Mouse (Mus musculus) layer of hippocampus, adult 18-20 months (tissue): ENCODE results near the gene Micall1. TPM values are rescaled to one million over a fixed set of nuclear protein-coding genes. Genes with fewer than 3 reads are reported as not detected.

Experiments
- DNase-seq, 2 experiments: peaks; one replicate each; pipeline ENCODE4 v3.0.0; 2022; ENCODE audit warnings: low spot score in 2 of 2
- total RNA-seq, 2 experiments: library from RNA; stranded (reverse); gene quantifications; 2 replicates each; pipeline ENCODE4 v1.2.3; 2021

The Micall1 gene
- total RNA-seq, 2 experiments from 2014 or later = 33.9 to 35.3 TPM

DNA sequence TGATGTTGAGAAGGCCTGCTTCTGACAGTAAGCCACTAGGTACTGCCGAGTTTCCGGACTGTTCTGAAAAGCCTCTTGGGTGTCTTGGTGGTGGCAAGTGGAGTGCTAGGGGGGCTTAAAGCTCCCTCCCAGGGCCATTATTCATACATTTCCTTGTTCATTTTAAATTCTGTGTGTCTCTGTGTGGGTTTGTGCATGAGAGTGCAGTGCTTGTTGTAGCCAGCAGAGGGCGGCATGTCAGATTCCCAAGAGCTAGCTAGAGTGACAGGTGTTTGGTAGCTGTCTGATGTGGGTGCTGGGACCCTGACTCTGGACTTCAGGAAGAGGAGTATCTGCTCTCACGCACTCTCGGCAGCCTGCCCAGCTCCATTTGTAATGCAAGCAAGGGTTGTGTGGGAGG, 19.5 kb downstream of the Micall1 start:
- DNase-seq = no peak

- no peak for DNase-seq
These were observed 20.6 kb downstream of the Micall1 start for GRCm38 (mm10) chr15:79129311-79129710.

DNA sequence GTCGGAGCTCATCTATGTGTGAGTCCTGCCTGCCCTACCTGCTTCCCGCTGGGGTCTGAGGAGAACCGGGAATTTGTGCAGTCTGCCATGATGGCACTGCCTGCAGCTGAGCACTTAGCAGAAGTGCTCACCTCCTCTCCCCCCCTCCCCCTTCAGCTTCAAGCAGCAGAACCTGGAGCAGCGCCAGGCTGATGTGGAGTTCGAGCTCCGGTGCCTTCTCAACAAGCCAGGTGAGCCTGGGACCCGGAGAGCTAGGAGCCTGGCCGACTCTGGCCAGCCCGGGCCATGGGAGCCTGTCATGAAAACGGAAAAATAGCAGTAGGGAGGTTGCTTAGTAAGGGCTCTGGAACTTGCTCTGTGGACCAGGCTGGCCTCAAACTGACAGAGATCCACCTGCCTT, 22.1 kb downstream of the Micall1 start:
- DNase-seq = no peak

DNA sequence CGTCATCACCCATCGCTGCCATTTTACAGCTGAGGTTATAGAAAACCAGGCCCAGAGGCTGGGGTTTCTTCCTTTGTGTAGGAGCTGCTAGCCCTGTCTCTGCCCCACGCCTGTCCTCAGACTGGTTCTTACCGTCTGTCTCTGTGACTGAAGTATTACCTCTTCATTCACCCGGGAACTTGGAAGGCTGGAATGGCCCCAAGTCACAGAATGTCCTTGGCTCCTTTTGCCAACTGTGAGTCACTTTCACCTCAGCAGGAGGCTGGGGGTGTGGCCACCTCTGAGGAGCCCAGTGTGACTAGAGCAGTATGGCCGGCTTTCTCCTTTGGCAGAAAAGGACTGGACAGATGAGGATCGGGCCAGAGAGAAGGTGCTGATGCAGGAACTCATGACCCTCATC, 22.7 kb downstream of the Micall1 start:
- peak in 1 of 2 experiments; percentile 44 for DNase-seq

GRCm38 (mm10) chr15:79133191-79133661, 24.5 kb downstream of the Micall1 start:
- no peak for DNase-seq

GRCm38 (mm10) chr15:79134496-79135270, 26.0 kb downstream of the Micall1 start:
- no peak for DNase-seq

- no peak for DNase-seq
These were observed 26.6 kb downstream of the Micall1 start for GRCm38 (mm10) chr15:79135332-79135731.

DNA sequence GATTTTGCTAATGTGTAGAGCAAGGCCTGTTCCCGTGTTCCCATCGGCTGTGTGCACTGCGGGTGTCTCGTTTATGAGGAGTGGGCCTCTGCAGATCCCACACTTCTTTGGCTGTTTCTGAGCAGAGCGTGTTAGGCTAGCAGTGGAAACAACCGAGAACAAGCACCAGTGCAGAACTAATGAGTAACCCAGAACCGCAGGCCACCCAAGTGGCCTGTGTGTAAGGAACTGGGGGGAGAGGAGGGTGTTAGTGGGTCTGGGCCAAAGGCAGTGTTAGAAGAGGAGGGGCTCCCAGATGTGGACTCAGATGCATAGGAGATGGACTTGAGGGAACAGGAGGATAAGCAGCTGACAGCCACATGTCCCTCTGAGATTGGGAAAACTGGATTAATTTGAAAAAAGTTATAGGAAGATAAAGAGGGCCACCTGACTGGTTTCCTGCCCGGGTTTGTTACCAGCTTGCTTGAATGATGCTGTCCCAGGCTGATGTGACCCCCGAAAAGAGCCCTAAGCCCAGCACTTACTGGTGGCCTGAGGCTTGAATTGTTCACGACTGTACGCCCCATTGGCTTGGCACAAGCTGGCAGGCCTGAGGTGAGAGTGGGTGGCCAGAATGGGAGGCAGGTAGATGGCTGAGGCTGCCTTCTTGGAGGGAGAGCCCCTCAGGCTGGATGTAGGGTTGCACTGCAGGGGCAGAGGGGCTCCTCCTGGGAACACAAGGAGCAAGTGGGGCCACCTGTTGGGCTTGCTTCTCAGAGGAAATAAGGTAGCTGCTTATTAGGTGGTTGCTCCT, 27.3 kb downstream of the Micall1 start:
- DNase-seq = no peak

GRCm38 (mm10) chr15:79139640-79140039, 30.9 kb downstream of the Micall1 start:
- DNase-seq = no peak

DNA sequence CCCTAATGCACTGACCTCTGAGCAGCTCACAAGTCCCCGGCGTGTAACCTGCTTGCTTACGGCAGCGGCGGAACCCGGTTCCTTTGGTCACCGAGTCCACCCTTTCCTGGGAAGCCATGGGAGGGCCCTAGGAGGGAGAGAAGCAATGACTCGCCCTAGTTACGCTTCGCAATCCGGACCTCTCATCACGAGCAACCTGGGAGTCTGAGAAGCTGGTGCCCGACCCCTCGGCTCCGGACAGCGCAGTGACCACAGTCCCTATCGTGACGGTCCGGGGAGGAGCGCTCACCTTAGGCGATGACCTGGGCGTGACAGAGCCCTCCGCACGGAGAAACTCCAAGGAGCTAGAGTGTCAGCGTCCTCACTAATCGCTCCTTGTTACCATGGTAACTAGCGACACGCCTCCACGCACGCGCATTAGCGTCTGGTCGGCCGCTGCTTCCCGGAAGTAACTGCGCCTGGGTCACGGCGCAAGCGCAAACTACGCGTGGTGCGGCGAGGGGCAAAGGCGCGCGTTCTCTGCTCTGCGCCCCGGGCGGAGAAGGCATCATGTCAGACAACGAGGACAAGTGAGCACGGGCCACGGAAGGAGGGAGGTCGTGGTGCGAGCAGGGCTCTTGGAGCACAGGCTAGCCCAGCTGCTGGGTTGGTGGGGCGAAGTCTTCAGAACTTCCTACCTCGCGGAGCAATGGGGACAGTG, 32.3 kb downstream of the Micall1 start, which contains the start of the genes Polr2f and 1700088E04Rik:
TSS of gene Polr2f (plus strand) at position 144 of the 700 bp plus-strand sequence.
TSS of gene 1700088E04Rik (minus strand) at position 388 of the 700 bp plus-strand sequence.
- DNase-seq = peak; percentile 92 to 96

- no peak for DNase-seq
These were observed 32.8 kb downstream of the Micall1 start for GRCm38 (mm10) chr15:79141566-79141917.

DNA sequence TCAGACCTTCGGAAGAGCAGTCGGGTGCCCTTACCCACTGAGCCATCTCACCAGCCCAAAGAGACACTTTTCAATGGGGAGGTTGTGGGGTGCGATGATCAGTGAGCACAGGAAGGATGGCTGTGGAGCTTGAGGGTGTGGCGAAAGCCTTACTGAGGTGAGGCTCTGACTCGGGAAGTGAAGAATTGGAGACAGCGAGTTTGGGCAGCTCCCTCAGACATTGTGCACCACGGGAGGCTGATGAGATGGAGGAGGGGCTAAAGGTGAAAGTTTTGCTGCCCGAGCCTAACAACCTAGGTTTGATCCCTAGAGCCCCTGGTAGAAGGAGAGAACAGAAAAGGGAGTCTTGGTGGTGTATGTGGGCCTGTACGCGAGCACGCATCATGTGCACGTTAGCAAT, 34.6 kb downstream of the Micall1 start:
- DNase-seq = no peak

DNA sequence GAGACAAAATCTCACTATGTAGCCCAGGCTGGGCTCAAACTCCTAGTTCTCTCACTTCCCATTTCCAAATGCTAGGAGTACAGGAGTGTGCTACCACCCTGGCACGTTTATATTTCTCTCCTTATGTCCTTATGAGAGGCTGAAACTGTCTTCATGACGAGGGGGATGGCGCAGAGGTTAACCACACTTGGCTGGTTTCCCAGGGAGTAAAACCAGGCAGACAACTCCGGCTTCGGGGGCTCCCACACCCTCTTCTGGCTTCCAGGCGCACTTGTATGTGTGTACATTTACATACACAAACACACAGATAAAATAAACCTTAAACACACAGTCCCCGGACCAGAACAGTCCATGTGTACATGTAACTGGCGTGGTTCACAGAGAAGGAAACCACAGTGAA, 35.3 kb downstream of the Micall1 start:
- no peak for DNase-seq

DNA sequence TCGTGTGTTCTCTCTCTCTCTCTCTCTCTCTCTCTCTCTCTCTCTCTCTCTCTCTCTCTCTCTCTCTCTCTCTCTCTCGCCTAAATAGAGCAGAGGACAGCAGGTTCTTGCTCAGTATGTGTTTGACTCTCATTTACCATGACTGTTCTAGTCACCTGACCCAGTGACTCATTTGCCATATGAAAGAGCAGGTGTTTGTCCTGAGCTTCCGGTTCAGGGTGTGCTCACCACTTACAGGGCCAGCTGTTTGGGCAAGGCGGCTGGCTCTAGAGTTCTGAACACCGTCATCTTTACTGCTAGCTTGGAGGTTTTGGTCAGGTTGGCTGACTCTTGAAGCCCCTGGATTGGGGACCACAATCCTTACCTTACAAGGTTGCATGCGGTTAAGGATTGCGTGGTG, 36.8 kb downstream of the Micall1 start:
- DNase-seq = no peak

DNA sequence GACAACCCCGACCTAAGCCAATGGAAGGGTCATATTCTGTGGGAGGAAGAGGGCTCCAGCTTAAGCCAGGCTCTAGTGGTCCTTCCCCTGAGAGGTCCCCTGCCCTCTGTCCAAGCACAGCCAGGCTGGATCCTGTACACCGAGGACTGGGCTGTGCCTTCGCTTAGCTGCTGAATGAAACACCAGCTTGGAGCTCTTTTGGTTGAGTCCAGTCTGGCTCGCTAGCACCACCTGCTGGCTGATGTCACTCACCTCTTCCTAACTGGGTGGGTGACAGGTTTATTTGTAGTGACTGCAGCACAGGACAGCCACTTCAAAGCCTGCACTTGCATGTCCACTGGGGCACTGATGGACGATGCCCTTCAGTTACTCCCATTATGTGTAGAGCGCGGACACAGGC, 39.8 kb downstream of the Micall1 start:
- DNase-seq = peak; percentile 71 to 84

DNA sequence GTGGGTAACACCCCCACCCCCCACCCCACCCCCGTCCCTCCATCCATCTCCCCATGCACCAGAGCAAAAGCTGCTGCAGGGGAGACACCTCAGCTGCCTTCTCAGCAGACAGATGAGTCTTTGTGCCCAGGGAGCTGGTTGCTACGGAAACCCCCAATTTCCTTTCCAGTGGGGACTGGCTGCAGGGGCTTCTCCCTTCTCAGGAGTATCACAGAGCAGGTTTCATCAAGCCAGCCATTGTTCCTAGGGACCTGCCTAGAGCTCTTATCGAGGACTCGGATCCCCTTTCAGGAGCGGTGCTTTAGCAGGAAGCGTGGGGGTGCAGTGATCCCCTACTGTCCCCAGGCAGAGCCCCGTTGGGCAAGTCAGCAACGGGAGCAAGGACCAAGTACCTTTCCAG, 43.2 kb downstream of the Micall1 start:
- DNase-seq = no peak

DNA sequence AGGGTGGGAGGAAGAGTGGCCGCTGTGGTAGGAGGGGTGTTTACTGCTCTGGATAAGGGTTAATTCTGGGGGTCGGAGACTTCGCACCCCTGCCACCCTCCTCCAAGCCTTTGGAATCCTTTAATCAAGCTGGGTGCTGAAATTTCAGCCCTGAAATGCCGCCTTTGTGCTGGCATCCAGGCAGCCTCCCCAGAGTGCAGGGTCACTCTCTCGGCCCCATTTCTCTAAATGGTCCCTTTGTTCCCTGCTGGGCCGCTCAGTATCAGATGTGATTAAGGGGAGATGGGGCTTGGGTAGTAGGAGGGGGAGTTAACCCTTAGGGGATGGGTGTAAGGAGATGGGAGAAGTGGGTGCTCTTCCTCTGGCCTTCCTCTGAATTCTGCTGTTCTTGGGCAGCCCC, 44.0 kb downstream of the Micall1 start:
- no peak for DNase-seq

DNA sequence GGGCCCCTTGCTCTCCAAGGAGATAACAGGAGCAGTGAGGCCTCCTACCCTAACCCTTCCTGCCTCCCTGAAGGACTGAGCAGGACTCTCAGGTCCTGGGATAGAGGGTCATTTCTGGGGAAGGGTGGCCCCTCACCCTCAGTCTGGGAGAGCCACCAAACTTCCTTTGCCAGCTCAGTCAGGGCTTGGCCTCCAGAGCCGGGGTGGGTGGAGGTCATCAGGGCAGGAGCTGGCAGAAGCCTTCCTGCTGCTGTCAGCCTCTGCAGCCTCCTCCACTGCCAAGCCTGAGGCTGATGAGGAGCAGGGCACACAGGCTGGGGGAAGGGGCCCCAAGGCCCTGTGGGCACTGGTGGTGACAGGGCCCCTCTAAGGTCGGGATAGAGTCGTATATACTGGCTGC, 46.9 kb downstream of the Micall1 start:
- no peak for DNase-seq

- no peak for DNase-seq
These were observed 53.6 kb downstream of the Micall1 start for GRCm38 (mm10) chr15:79162301-79162700.

DNA sequence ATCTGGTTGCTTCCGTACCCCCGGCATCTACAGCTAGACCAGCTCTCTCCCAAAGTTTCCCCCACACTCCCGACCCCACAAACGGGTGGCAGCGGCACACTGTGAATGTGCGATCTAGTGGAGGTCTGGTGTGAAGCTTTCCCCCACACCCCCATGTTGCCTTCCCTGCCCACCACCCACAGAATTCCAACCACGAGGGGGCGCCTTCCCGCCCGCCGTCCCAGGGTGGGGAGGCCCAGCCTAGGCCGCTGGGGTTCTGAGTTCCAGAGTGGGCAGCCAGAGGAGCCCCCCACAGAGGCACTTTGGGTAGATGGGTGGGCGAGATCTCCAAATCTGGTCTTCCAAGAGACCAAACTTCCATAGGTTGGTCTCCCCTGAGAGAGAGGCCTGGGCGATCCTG, 54.1 kb downstream of the Micall1 start:
- no peak for DNase-seq

DNA sequence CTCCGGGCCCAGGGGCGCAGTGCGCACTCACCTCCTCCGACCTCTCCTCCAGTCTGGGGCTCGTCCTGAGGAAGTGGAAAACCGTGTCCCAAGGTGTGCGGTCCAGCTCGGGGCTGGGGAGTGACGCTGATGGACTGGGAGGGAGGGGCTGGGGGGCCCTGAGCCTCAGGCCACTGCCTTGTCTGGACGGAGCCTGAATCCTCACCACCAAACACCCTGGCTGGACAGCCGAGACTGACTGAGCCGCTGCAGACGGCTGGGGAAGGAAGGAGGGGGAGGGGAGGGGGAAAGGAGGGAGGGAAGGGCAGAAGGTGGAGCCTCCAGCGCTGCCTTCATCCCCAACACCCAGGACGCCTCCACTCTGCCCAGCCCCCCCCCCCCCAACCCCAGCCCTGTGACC, 55.6 kb downstream of the Micall1 start:
- DNase-seq = no peak

GRCm38 (mm10) chr15:79165140-79165539, 56.4 kb downstream of the Micall1 start, which contains the start of gene Sox10:
Sox10 (minus strand) TSS chr15:79165240.
- DNase-seq = no peak
